27 mouse cellular contexts compared by ENCODE assay signal in the genomic region with DNA sequence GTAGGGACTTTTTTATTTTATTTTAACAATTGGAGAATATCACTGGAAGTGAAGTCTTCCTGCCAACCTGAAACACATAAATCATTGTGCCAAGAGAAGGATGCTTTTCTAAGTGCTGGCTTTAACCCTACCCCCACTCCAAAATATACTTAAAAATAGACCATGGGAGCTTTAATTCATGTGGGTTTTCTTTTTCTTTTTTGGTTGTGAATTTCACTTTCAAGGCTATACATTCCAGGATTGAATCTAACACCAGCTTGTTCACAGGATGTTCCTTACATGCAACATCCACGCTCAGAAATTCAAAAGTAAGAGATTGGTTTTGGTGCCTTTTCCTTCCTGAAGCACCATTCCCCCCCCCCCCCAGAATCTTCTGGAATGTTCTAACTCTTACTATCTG. TPM values are rescaled to one million over a fixed set of nuclear protein-coding genes. Genes with fewer than 3 reads are reported as not detected.
DNase-seq lines count a peak whose midpoint lies in the region; ATAC-seq and TF ChIP-seq lines count a peak whose summit lies in the region.
"Had no signal": no experiment of that assay in that cellular context is flagged by ENCODE, and none has a peak within 500 bp of the region (broad histone marks: within the 10 kb centered on the region; RNA-seq: fewer than 3 reads in every experiment).

No protein-coding gene starts in this region.

- intact Hi-C loops in left cerebral cortex, adult 2 months (cut with DNase I), result loop anchor here (5.0 to 10.0 kb wide), 6 partner anchors 89 to 1824 kb away; no protein-coding TSS in a partner anchor

- H3K27me3 ChIP-seq in forebrain, embryonic 15.5 days, result no peaks in the 10 kb centered on the region
- no peaks in the 10 kb centered on the region for H3K27me3 ChIP-seq in forebrain, embryonic 14.5 days (replicated peaks; ENCODE audit: control insufficient read depth, insufficient read depth, low read length)
- H3K27me3 ChIP-seq: CH12.LX; embryonic facial prominence, embryonic 13.5 days; embryonic facial prominence, embryonic 15.5 days; forebrain, embryonic 13.5 days had no signal

- 70% methylated on average over 1 of the region's 1 CpGs for WGBS in forebrain, embryonic 15.5 days
- WGBS in forebrain, embryonic 14.5 days, result 87% methylated on average over 1 of the region's 1 CpGs

- H3K4me3 ChIP-seq in forebrain, embryonic 15.5 days, result no peak overlapping the region
- H3K4me3 ChIP-seq in forebrain, embryonic 14.5 days (ENCODE audit: low read depth, low read length), result no peak overlapping the region
- no peak overlapping the region for H3K4me3 ChIP-seq in left cerebral cortex, adult 2 months
- H3K4me3 ChIP-seq: embryonic facial prominence, embryonic 13.5 days; embryonic facial prominence, embryonic 15.5 days; erythroblast, embryonic 14.5 days; forebrain, embryonic 10.5 days; forebrain, embryonic 13.5 days had no signal

- no peaks in the 10 kb centered on the region for H3K9me3 ChIP-seq in forebrain, embryonic 15.5 days
- H3K9me3 ChIP-seq in forebrain, embryonic 14.5 days (replicated peaks; ENCODE audit: control insufficient read depth, low read length), result no peaks in the 10 kb centered on the region
- H3K9me3 ChIP-seq: embryonic facial prominence, embryonic 13.5 days; embryonic facial prominence, embryonic 15.5 days; forebrain, embryonic 10.5 days; forebrain, embryonic 13.5 days; G1E had no signal

- DNase-seq in forebrain, embryonic 14.5 days (ENCODE audit: low spot score), result no peak
- DNase-seq in frontal cortex, postnatal 36 days (ENCODE audit: low spot score in 2 of 2), result no peak
- no peak for DNase-seq in left cerebral cortex, adult 2 months (ENCODE audit: extremely low spot score in 1 of 2, low spot score in 2 of 2)
- no peak for DNase-seq in left cerebral cortex, adult 11 months (ENCODE audit: low spot score)
- DNase-seq in Muller cell, postnatal 12 days (ENCODE audit: inconsistent ontology term), result no peak
- DNase-seq: adrenal gland, adult 8-10 months; adrenal gland, postnatal 14 days; adrenal gland, postnatal 36 days; B cell, adult 2 months; cerebellum, adult 11 months; cerebellum, adult 18-20 months; cerebellum, adult 8-10 months; cerebellum, adult 9-11 months; cerebellum, postnatal 14 days; cerebellum, postnatal 36 days; embryo, embryonic 11 days had no signal

- H3K27ac ChIP-seq in forebrain, embryonic 15.5 days (replicated peaks), result 0 out of 2 replicates have a peak overlapping the region, but pooled peaks have one; percentile 73
- H3K27ac ChIP-seq in forebrain, embryonic 14.5 days (ENCODE audit: low read depth, low read length), result no peak overlapping the region
- H3K27ac ChIP-seq in left cerebral cortex, adult 2 months, result peak overlapping the region; percentile 94
- H3K27ac ChIP-seq: embryonic facial prominence, embryonic 13.5 days; embryonic facial prominence, embryonic 15.5 days; forebrain, embryonic 10.5 days; forebrain, embryonic 13.5 days had no signal

- no peak overlapping the region for H3K9ac ChIP-seq in forebrain, embryonic 15.5 days (replicated peaks)
- no peak overlapping the region for H3K9ac ChIP-seq in forebrain, embryonic 14.5 days (ENCODE audit: low read length)
- H3K9ac ChIP-seq: embryonic facial prominence, embryonic 13.5 days; embryonic facial prominence, embryonic 15.5 days; forebrain, embryonic 13.5 days had no signal

- no peak for ATAC-seq in forebrain, embryonic 15.5 days (replicated peaks)
- no peak for ATAC-seq in forebrain, embryonic 14.5 days
- ATAC-seq in frontal cortex, adult (ENCODE audit: low TSS enrichment), result peak; percentile 35
- ATAC-seq: activated CD4-positive, CD25-positive, alpha-beta regulatory T cell, adult 4 months; CD4-positive, CD25-positive, alpha-beta regulatory T cell, adult 4 months; forebrain, embryonic 13.5 days had no signal

- 0 out of 2 replicates have a peak, but pooled peaks cover 8% of the 10 kb centered on the region for H3K4me1 ChIP-seq in forebrain, embryonic 15.5 days
- no peaks in the 10 kb centered on the region for H3K4me1 ChIP-seq in forebrain, embryonic 14.5 days (ENCODE audit: control insufficient read depth, insufficient read depth, low read length)
- H3K4me1 ChIP-seq: embryonic facial prominence, embryonic 13.5 days; embryonic facial prominence, embryonic 15.5 days; forebrain, embryonic 10.5 days; forebrain, embryonic 13.5 days had no signal

- H3K4me2 ChIP-seq in forebrain, embryonic 15.5 days (replicated peaks), result no peak overlapping the region
- no peak overlapping the region for H3K4me2 ChIP-seq in forebrain, embryonic 14.5 days (ENCODE audit: low read length)
- H3K4me2 ChIP-seq: embryonic facial prominence, embryonic 13.5 days; embryonic facial prominence, embryonic 15.5 days; forebrain, embryonic 13.5 days had no signal

- TF ChIP-seq CTCF in left cerebral cortex, adult 2 months (IDR thresholded peaks at IDR 0.05), result no peak

- no peaks in the 10 kb centered on the region for H3K36me3 ChIP-seq in forebrain, embryonic 15.5 days
- H3K36me3 ChIP-seq in forebrain, embryonic 14.5 days (ENCODE audit: control insufficient read depth, insufficient read depth, low read length), result no peaks in the 10 kb centered on the region
- H3K36me3 ChIP-seq: embryonic facial prominence, embryonic 13.5 days; embryonic facial prominence, embryonic 15.5 days; forebrain, embryonic 10.5 days; G1E had no signal

RNA-seq across cellular contexts. Expression of gene Ccng1, which starts 28.2 kb away (rescaled TPM):
- polyA plus RNA-seq in forebrain, embryonic 15.5 days (2015; fragmentation: Nextera tagmentation; extraction: Ambion mirVana), result 28.8 and 30.5 TPM in 2 replicates
- 31.7 and 39.0 TPM in 2 replicates for polyA plus RNA-seq in forebrain, embryonic 14.5 days (2014; fragmentation: Nextera tagmentation; extraction: Ambion mirVana)
- total RNA-seq in left cerebral cortex, adult 2 months (2021), result 10 to 100 TPM; 67.3 to 72.7 TPM

RNA-seq across cellular contexts. Expression of gene Nudcd2, which starts 49.9 kb away (rescaled TPM):
- 78.7 and 80.2 TPM in 2 replicates for polyA plus RNA-seq in forebrain, embryonic 15.5 days (2015; fragmentation: Nextera tagmentation; extraction: Ambion mirVana)
- polyA plus RNA-seq in forebrain, embryonic 14.5 days (2014; fragmentation: Nextera tagmentation; extraction: Ambion mirVana), result 87.3 and 98.2 TPM in 2 replicates
- total RNA-seq in left cerebral cortex, adult 2 months (2021), result 10 to 100 TPM; 20.1 to 20.3 TPM

RNA-seq across cellular contexts. Expression of gene Hmmr, which starts 50.1 kb away (rescaled TPM):
- 18.2 and 21.0 TPM in 2 replicates for polyA plus RNA-seq in forebrain, embryonic 15.5 days (2015; fragmentation: Nextera tagmentation; extraction: Ambion mirVana)
- polyA plus RNA-seq in forebrain, embryonic 14.5 days (2014; fragmentation: Nextera tagmentation; extraction: Ambion mirVana), result 21.0 and 21.1 TPM in 2 replicates
- total RNA-seq in left cerebral cortex, adult 2 months (2021), result under 1 TPM; 0.33 to 0.50 TPM
